Mouse (Mus musculus) cerebellum, postnatal 4 days (tissue): Measurements from ENCODE around the gene Rbm28.
"Not testable (repeated sequence)": the region's sequence is repeated elsewhere in the genome, so short reads cannot be mapped to it uniquely, and the experiment has no call there.

Experiments used
- DNase-seq, 2 experiments: peaks; one replicate each; pipeline ENCODE4 v3.0.0; 2022; ENCODE audit warnings: low spot score in 2 of 2, mixed read lengths in 1 of 2

Rbm28 gene

GRCm38 (mm10) chr6:29195146-29195545 lies 30.3 kb upstream of the Rbm28 start:
- no peak for DNase-seq

GRCm38 (mm10) chr6:29193961-29194750 lies 29.4 kb upstream of the Rbm28 start:
- no peak for DNase-seq

DNA sequence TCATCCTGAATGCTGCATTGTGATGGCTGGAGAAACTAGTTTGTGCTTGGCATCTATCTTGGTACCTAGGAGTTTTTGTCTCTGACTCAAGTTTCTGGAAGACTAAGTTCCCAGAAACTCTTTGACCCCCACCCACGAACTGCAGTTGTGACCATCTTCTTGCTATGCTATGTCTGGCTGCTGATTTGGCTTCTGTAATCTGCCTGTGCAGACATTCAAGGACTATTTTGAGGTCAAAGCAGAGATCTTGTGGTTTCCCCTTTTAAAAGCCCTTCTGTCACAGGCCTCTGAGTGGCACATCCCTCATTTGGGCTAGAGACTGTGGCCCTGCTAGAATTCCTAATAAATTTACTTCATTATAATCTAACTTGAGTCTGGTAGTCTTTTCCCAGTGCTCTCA lies 23.1 kb upstream of the Rbm28 start:
- peak in 1 of 2 experiments; percentile 1 for DNase-seq

DNA sequence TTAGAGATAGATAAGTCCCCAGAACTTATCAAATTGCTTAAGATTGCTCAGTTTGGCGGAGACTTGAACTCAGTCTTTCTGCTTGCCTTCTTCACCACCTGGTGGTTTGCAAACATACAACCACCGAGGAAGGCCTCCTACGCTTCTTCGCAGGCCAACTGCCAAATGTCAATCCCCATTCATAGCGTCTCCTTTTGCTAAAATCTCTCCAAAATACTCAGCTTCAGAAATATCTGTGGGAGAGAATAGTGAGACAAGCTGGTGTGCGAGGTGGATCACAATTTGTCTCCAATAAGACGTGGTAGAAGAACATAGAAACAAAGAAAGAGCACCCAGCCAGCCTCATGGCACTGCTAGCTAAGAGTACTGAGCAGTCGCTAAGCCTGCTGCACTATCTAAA lies 15.0 kb upstream of the Rbm28 start:
- peak in 1 of 2 experiments; percentile 15 for DNase-seq

- peak; percentile 41 to 63 for DNase-seq
These were observed 14.3 kb upstream of the Rbm28 start, which contains the start of gene Prrt4 for GRCm38 (mm10) chr6:29178888-29179658. Gene Prrt4 (minus strand): TSS chr6:29179584.

DNA sequence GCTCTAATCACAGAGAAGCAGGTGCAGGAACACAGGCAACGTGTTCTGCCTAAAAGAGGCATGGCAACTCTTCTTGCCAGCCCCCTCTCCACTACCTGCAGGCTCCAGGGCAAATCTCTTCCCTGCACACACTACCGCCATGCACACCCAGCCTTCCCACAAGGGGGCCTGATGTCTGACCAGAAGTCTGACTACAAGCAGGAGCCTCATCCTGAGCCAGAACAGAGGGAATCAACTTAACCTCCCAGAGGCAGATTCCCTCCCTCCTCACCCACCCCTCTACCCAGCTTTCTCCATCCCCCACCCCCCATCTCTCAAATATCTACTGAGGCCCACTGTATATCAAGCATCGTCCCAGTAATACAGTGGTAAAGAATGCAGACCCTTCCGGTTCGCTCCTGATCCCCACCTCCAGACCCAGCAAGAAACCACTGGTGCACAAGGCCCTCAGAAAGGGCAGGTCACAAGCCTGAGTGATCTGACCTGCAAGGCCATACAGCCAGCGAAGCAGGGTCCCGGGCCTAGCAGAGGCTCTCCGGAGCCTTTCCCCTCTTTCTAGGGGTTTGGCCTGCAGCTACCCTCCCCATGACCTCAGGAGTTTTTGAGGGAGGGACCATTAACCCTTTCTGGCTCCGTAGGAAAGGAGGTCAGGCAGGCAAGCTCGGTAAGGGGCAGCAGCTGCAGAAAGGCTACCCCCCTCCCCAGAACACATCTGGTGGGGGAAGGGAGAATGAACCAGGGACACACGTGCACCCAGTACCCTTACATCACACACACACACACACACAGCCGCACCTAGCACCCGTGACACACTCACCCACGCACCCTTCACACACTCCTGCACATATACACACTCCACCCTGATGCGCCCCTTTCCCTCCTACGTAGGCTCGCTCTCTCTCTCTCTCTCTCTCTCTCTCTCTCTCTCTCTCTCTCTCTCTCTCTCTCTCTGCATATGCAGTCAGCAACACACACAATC lies 13.4 kb upstream of the Rbm28 start:
- peak in 1 of 2 experiments; percentile 20 for DNase-seq

DNA sequence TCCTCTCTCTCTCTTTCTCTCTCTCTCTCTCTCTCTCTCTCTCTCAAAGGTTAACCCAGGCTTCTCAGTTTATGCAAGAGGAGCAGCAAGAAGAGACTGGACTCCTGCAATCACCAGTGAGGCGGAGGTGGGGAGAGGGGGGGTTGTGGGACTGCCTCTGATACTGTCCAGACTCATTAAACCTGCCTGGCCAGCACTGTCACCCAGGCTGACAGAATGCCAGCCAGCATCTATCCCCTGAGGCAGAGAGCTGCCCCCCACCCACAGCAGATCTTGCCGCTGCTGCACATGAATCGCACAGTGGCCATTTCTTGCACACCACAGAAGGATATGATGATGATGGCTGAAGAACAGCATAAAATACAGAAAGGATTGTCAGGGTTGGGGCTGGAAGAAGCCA lies 10.3 kb upstream of the Rbm28 start:
- DNase-seq: no peak

GRCm38 (mm10) chr6:29174368-29174767 lies 9.6 kb upstream of the Rbm28 start:
- DNase-seq: no peak

GRCm38 (mm10) chr6:29170952-29171388 lies 6.2 kb upstream of the Rbm28 start:
- peak; percentile 69 to 85 for DNase-seq

DNA sequence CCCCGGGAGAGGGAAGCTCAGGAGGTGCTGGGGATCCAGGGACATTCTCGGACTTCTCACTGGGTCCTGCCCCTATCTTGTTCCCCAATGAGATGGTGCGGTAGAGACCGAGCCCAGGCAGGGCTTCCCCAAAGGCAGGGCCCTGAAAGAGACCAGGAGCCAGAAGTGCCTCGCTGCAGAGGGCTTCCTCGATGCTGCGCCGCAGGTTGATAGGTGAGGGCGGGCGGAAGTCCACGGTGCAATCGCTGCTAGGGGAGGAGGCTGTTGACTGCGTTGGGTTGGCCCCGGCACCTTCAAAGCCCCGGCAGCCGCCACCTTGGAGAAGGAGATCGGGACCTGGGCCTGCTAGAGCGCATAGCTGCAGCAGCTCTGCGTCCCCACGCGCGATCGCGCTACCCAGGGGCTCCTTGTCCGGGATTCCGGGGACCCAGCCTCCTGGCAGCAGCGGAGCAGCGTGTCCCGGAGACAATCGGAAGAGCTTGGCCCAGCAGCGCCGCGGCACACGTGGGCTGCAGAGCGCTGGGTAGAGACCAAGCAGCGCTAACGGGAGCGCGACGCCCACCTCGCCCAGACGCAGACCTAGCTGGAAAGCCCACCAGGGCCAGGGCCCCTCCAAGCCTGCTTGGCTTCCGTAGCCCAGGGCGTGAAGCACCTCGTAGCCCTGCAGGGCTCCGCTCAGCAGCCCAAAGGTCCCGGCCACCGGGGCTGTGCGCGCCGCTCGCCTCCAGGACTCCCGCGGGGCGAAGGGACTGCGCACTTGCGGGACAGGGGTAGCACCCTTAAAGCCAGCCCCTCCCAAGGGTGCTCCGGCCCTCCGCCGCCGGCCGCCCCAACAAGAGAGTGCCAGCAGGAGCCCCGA lies 5.5 kb upstream of the Rbm28 start:
- no peak for DNase-seq

DNA sequence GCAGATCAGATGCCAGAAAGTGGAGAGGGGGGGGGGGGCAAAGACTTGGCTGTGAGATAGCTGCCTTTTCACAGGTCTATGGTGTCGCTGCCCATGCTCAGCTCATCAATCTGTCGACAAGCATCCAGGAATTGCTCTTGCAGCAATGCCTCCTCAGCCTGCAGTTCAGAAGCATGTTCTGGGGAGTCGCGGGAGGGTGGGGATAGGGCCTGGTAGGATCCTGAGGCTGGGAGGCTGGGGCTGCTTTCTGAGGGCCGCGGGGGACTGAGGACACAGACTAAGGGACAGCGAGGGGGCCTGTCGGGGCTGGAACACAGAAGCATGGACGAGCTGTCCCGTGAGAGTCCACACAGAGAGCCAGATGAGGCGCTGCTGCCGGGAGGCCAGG lies 4.9 kb upstream of the Rbm28 start:
- no peak for DNase-seq

- no peak for DNase-seq
These were observed 4.1 kb upstream of the Rbm28 start for GRCm38 (mm10) chr6:29168871-29169270.

GRCm38 (mm10) chr6:29166196-29166595 lies 1.4 kb upstream of the Rbm28 start:
- peak in 1 of 2 experiments; percentile 39 for DNase-seq

DNA sequence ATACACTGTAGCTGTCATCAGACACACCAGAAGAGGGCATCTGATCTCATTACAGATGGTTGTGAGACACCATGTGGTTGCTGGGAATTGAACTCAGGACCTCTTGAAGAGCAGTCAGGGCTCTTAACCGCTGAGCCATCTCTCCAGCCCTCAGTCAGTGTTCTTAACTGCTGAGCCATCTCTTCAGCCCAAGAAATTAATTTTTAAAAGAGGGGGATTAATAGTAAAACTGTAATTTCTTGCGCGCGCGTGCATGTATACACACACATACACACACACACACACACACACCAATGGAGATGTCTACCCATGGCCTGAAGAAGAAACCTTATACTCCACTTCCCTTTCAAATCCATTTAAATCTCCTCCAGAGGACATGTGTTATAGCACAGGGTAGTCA lies 3.5 kb downstream of the Rbm28 start:
- not testable (repeated sequence) for DNase-seq

DNA sequence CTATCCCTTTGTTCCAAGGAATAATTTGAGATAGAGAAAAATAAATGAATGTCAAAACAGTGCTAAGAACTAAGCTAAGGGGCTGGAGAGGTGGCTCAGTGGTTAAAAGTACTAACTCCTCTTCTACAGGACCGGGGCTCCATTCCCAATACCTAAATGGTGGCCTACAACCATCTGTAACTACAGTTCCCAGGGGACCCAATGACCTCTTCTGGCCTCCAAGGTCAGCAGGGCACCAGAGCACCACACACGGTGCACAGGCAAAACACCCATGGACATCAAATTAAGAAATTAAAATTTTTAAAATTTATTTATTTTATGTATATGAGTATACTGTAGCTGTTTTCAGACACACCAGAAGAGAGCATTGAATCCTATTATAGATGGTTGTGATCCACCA lies 4.0 kb downstream of the Rbm28 start:
- no peak for DNase-seq

- no peak for DNase-seq
These were observed 8.5 kb downstream of the Rbm28 start for GRCm38 (mm10) chr6:29156326-29156725.

DNA sequence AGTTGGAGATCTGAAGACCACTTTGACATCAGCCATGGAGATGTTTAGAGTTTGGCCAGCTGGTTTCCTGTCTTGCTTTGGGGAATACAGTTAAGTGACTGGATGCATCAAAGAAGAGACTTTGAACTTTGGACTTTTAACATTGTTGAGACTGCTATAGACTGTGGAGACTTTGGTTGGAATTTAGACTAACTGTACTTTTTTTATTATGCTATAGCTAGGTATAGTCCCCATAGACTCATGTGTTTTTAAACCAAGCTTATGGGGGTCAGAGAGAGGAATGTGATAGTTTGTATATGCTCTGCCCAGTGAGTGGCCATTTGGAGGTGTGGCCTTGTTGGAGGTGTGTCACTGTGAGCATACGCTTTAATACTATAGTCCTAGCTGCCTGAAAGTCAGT lies 14.8 kb downstream of the Rbm28 start:
- no peak for DNase-seq

DNA sequence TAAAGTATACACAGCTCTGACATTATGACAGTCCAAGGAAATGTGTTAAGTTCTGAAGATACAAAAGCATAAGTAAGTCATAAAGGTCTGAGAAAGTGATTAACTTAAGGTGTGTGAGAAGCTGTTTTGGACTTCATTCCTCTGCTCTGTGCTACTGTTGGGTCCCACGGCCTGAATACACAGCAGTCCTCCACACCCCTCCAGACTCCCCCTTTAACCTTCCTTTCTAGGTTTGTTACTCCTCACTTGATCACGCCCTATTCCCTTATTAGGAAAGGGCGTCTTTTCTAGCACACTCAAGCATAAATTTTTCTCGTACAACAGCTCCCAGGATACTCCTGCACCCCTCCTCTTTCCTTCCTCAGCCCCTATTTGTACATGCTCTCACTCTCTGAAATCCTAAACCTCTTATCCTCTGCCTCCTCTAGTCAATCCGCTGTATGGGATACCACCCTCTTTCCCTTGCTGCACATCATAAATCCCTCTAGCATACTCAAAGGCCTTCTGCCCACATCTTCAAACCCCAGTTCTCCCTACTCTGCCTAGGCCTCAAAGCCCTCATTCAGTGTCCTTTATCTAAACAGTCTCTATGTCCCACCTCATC lies 17.3 kb downstream of the Rbm28 start:
- no peak for DNase-seq

DNA sequence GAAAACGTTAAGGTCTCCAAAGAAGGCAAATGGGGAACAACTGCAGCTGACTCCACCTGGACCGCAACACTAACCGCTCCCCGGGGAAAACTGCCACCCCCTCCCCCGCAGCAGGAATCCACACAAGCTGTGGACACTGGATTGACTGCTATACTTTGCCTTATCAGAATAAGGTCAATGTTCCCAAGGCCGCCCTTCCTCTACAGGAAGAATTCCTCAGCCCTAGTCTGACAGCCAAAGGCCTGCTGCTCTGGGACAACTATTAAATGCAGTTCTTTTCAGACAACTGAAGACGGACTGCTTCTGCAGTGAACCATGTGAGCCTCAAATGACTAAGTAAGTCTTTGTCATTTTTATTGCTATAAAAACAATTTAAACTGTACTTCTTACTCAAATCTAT lies 18.2 kb downstream of the Rbm28 start:
- DNase-seq: no peak
